Mouse (Mus musculus) liver, embryonic 15.5 days (tissue): Measurements from ENCODE around the gene Bap1. TPM values are rescaled to one million over a fixed set of nuclear protein-coding genes. Genes with fewer than 3 reads are reported as not detected.

ENCODE experiments used
- ATAC-seq: fragments of 200-750 bp; cut with Nextera tagmentation; 2 replicates; pipeline ENCODE4 v1.8.0; 2017; ENCODE audit warnings: moderate number of reproducible peaks, mild to moderate bottlenecking, moderate library complexity; ENCODE audit not compliant: insufficient read depth
- H3K27ac ChIP-seq: fragments of 300-500 bp; sonication (generic); replicated peaks from 2 replicates; pipeline ENCODE4 v1.5.1; 2015; ENCODE audit warnings: mild to moderate bottlenecking, inconsistent platforms
- H3K27me3 ChIP-seq: fragments of 300-500 bp; sonication (generic); 2 replicates; pipeline ENCODE4 v1.6.1; 2015; ENCODE audit warnings: mild to moderate bottlenecking, inconsistent platforms
- H3K36me3 ChIP-seq: fragments of 300-500 bp; sonication (generic); replicated peaks from 2 replicates; pipeline ENCODE4 v1.6.1; 2015; ENCODE audit warnings: moderate library complexity, mild to moderate bottlenecking, inconsistent platforms
- H3K4me1 ChIP-seq: fragments of 300-500 bp; sonication (generic); replicated peaks from 2 replicates; pipeline ENCODE4 v1.6.1; 2015; ENCODE audit warnings: inconsistent platforms
- H3K4me2 ChIP-seq: fragments of 300-500 bp; sonication (generic); 2 replicates; pipeline ENCODE4 v1.6.1; 2015; ENCODE audit warnings: moderate library complexity, mild to moderate bottlenecking, inconsistent platforms
- H3K4me3 ChIP-seq: fragments of 300-500 bp; sonication (generic); replicated peaks from 2 replicates; pipeline ENCODE4 v1.5.1; 2015; ENCODE audit warnings: mild to moderate bottlenecking, inconsistent platforms
- H3K9ac ChIP-seq: fragments of 300-500 bp; sonication (generic); 2 replicates; pipeline ENCODE4 v1.6.1; 2015; ENCODE audit warnings: moderate library complexity, mild to moderate bottlenecking, inconsistent platforms
- H3K9me3 ChIP-seq: fragments of 300-500 bp; sonication (generic); replicated peaks from 2 replicates; pipeline ENCODE4 v1.6.1; 2016; ENCODE audit warnings: inconsistent platforms
- WGBS: fragments of 180-500 bp; shearing (Covaris S2); methylation state at CpG from one replicate; pipeline ENCODE4 v1.1.7; 2015; ENCODE audit warnings: mixed read lengths; ENCODE audit not compliant: insufficient replicate concordance; 5-methylcytosine and 5-hydroxymethylcytosine counted together
- polyA plus RNA-seq: library from polyadenylated mRNA; unstranded; fragments of >200 nt; fragmentation: Nextera tagmentation; extraction: Ambion mirVana; gene quantifications from 2 replicates; pipeline ENCODE4 v1.2.1, GENCODE M21; 2015

The Bap1 gene
- polyA plus RNA-seq, 1 experiment from 2014 or later, result 35.8 TPM

DNA sequence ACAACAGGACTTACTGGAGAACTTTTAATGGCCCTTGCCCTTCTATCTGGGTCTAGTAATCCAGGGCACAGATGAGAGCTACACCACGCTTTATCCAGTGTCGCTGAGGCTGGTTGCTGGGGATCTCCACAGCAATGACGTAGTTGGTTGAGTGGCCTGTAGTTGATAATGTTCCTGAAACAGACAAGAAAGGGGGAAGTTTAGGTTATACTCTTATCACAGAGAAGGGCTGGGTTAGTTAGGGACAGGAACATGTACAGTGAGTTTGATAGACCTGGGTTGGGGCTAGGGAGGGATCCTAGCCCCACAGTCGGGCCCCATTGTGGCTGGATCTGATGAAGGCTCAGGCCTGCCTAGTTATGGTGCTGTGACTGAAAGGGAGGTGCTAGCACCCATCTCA lies 9.1 kb downstream of the Bap1 start:
- Histone ChIP-seq H3K4me3 (peak overlapping the region; percentile 15; the same call in 1 of the 2 replicates), H3K9me3 (no peaks in the 10 kb centered on the region), H3K27ac (peak overlapping the region; percentile 96), H3K27me3 (no peaks in the 10 kb centered on the region), H3K36me3 (peaks cover 65% of the 10 kb centered on the region), H3K4me1 (peaks cover 40% of the 10 kb centered on the region), H3K9ac (peak overlapping the region; percentile 28; the same call in 1 of the 2 replicates), H3K4me2 (peak overlapping the region; percentile 63)
- WGBS, result 14% methylated on average over 4 of the region's 4 CpGs
- peak; percentile 96 for ATAC-seq

DNA sequence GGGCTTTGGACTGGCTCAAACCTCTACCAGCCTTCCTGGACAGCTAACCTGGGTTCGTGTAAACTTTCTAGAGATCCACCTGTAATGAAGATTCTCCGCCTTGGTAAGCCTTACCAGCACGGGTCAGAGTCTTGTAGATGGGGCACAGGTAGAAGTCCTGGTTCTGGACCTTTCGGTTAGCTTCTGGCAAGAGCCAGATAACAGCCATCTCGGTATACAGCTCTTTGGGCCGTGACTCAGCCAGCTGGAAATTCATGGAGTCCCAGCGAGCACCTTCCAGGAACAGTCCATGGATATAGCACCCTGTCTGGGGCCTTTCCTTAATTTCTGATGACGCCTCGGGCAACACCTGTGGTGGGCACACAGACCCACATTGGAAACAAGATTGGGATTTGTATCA lies 9.7 kb downstream of the Bap1 start:
- Histone ChIP-seq H3K4me3 (peak overlapping the region; percentile 15; the same call in 1 of the 2 replicates), H3K9me3 (no peaks in the 10 kb centered on the region), H3K9ac (peak overlapping the region; percentile 28; the same call in 1 of the 2 replicates), H3K4me1 (peaks cover 40% of the 10 kb centered on the region), H3K27me3 (no peaks in the 10 kb centered on the region), H3K4me2 (peak overlapping the region; percentile 63), H3K27ac (peak overlapping the region; percentile 96), H3K36me3 (peaks cover 59% of the 10 kb centered on the region)
- ATAC-seq, result peak; percentile 74
- WGBS, result 56% methylated on average over 9 of the region's 9 CpGs

DNA sequence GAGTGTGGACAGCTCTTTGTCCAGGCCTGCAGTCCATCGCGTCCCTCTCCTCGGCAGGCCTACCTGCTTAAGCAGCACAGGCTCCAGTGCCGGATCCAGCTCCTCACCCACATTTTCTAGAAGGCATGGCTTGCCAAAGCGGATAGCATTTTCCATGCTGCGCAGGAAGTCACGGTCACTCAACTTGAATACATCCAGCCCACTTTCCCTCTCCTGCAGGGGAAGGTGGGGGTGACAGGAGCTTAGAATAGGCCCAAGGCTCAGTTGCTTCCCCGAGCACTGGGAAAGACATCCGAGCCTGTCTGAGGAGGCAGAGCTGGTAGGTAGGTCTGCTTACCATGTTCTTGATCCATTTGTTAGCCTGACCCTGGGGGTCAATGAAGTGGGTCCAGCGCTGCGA lies 16.4 kb downstream of the Bap1 start:
- Histone ChIP-seq H3K4me2 (no peak overlapping the region), H3K4me1 (peaks cover 10% of the 10 kb centered on the region), H3K36me3 (no peaks in the 10 kb centered on the region), H3K27me3 (peaks cover 22% of the 10 kb centered on the region), H3K9ac (no peak overlapping the region), H3K9me3 (no peaks in the 10 kb centered on the region), H3K27ac (no peak overlapping the region), H3K4me3 (no peak overlapping the region)
- ATAC-seq, result no peak
- 76% methylated on average over 11 of the region's 11 CpGs for WGBS

DNA sequence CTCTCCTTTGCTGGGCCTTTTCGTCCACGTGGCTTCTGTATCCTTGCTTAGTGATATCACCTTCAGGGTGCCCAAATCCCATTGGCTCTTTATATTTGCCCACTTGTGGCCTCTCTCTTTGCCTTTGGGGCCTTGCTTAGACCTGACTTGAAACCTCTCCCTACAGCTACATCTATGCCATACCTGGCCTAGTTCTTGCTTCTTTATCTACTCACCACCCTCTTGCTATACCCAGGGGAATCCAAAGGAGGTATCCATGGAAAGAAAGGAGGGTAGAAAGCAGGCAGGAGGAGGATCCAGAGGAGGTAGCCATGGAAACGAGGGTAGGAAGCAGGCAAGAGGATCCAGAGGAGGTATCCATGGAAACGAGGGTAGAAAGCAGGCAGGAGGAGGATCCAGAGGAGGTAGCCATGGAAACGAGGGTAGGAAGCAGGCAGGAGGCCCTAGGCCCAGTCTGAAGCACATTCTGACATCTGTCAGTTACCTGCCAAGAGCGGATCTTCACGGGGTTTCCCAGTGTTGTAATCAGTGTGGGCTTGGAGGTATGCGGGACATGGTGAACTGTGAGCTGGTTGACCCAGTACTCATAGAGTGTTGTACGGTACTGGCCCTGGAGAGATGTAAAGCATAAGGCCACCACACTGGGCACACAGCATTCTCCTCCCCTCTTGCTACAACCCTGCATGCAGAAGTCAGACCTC lies 17.2 kb downstream of the Bap1 start:
- no peaks in the 10 kb centered on the region for H3K9me3 ChIP-seq
- H3K36me3 ChIP-seq, result no peaks in the 10 kb centered on the region
- no peak overlapping the region for H3K27ac ChIP-seq
- peaks cover 10% of the 10 kb centered on the region for H3K4me1 ChIP-seq
- H3K9ac ChIP-seq, result no peak overlapping the region
- ATAC-seq, result no peak
- WGBS, result 68% methylated on average over 9 of the region's 9 CpGs
- no peak overlapping the region for H3K4me3 ChIP-seq
- H3K27me3 ChIP-seq, result peaks cover 22% of the 10 kb centered on the region
- no peak overlapping the region for H3K4me2 ChIP-seq

DNA sequence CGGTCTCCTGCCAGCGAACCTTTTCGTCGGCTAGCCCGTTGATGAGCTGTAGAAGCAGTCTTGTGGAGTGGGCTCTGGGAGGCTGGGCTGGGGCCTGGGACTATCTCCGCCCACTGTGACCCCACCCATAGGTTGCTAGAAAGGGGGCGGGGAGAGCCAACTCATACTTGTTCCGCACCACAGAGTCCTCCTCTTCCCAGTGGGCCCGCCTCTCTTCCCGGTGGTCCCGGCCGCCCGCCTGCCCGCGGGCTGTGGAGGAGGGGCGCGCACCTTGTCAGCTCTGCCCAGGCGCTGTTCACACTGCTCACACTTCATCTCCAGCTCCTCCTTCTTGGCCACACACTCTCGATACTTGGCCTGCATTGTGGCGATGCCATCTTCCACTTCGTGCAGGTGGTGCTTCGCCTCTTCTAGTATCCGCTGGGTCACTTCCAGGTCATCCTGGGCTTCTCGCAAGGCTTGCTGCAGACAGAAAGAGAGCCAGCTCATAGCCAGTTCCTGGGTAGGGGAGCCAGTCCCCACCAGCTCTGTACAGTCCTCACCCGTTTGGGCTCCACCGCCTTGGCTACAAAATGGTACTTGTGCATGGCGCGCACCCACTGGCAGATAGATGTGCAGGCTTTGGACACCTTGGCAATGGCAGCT lies 18.3 kb downstream of the Bap1 start:
- WGBS, result 20% methylated on average over 28 of the region's 28 CpGs
- Histone ChIP-seq H3K27ac (no peak overlapping the region), H3K4me2 (peak overlapping the region; percentile 61), H3K27me3 (peaks cover 22% of the 10 kb centered on the region), H3K4me3 (peak overlapping the region; percentile 31; the same call in 1 of the 2 replicates), H3K36me3 (no peaks in the 10 kb centered on the region), H3K9me3 (no peaks in the 10 kb centered on the region), H3K4me1 (peaks cover 10% of the 10 kb centered on the region), H3K9ac (no peak overlapping the region)
- ATAC-seq, result no peak

DNA sequence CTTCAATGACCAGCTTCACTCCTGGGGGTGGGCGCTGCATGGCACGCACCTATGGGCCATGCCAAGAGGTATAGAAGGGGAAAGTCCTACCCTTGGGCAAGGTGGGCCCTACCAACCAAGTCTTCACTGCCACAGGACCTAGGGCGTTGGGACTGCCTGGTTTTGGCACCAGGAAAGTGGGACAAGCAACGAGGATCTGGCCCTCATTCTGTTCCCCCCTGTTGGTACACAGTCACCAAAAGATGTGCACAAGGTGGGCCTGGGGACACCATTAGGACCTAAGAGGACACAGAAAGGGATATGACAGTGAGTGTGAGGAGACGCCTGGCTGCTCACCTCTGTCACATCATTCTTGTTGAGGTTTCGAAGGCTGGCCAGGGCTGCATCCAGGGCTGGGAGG lies 19.9 kb downstream of the Bap1 start:
- Histone ChIP-seq H3K9me3 (no peaks in the 10 kb centered on the region), H3K27ac (no peak overlapping the region), H3K4me1 (peaks cover 10% of the 10 kb centered on the region), H3K4me3 (no peak overlapping the region), H3K9ac (no peak overlapping the region), H3K4me2 (no peak overlapping the region), H3K36me3 (no peaks in the 10 kb centered on the region), H3K27me3 (peaks cover 22% of the 10 kb centered on the region)
- ATAC-seq, result no peak
- WGBS, result 67% methylated on average over 6 of the region's 6 CpGs

DNA sequence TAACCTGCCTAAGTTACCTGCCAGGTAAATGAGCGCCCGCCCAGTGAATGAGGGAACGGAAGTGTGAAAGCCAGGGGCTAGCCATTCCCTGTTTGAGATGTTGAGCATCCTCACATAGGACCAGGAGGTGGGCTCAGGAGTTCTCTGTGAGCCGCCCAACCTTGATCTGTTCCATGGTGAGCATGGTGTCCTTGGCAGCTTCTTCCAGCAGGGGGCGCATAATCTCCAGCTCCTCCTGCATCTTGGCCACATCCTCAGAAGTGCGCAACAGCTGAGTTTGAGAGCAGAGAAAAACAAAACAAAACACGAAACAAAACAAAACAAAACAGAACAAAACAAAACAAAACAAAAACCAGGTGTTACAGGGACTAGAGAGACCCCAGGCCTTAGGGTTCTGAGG lies 20.9 kb downstream of the Bap1 start:
- 0 out of 2 replicates have a peak, but pooled peaks have one; percentile 46 for ATAC-seq

DNA sequence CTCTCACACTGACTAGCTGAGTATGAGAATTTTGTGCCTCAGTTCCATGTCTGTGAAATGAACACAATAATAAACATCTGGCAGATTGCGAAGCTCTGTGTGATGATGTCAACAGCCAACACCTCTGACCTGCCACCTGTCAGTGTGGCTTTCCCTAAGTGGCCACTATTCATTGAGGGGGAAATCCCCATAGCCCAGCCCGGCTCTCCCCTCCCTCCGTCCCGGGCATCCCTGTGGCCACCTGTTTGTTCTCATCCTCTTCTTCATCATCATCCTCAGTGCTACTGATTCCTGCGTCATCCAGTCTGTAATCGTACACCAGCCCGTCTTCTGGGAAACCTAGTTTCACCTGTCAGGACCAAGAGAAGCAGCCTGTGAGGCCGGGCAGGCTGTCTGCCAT lies 34.5 kb downstream of the Bap1 start:
- no peak overlapping the region for H3K27ac ChIP-seq
- H3K4me3 ChIP-seq, result no peak overlapping the region
- no peak overlapping the region for H3K4me2 ChIP-seq
- H3K4me1 ChIP-seq, result no peaks in the 10 kb centered on the region
- no peaks in the 10 kb centered on the region for H3K36me3 ChIP-seq
- no peaks in the 10 kb centered on the region for H3K9me3 ChIP-seq
- WGBS, result 70% methylated on average over 8 of the region's 8 CpGs
- ATAC-seq, result no peak
- no peak overlapping the region for H3K9ac ChIP-seq
- peaks cover 4% of the 10 kb centered on the region; the same call in 1 of the 2 replicates for H3K27me3 ChIP-seq

More for the DNA sequence above, 20.9 kb downstream of the Bap1 start:
- 18% methylated on average over 7 of the region's 7 CpGs for WGBS
- H3K36me3 ChIP-seq, result no peaks in the 10 kb centered on the region
- H3K4me1 ChIP-seq, result peaks cover 10% of the 10 kb centered on the region
- H3K27me3 ChIP-seq, result peaks cover 22% of the 10 kb centered on the region
- no peak overlapping the region for H3K4me2 ChIP-seq
- H3K9me3 ChIP-seq, result no peaks in the 10 kb centered on the region
- no peak overlapping the region for H3K4me3 ChIP-seq
- no peak overlapping the region for H3K9ac ChIP-seq
- no peak overlapping the region for H3K27ac ChIP-seq

Other genes starting within 250 kb of the Bap1 start
- 230 and 264 TPM in 2 replicates for gene Spcs1, start 249.8 kb upstream of the Bap1 start, polyA plus RNA-seq
- 53.3 and 55.6 TPM in 2 replicates for gene Pbrm1, start 232.3 kb upstream of the Bap1 start, polyA plus RNA-seq
- gene Gnl3, start 232.3 kb upstream of the Bap1 start, polyA plus RNA-seq, result 63.6 and 63.9 TPM in 2 replicates
- 49.9 and 60.7 TPM in 2 replicates for gene Smim4, start 122.5 kb upstream of the Bap1 start, polyA plus RNA-seq
- gene Nt5dc2, start 120.4 kb upstream of the Bap1 start, polyA plus RNA-seq, result 167 and 213 TPM in 2 replicates
- gene Stab1, start 82.8 kb upstream of the Bap1 start, polyA plus RNA-seq, result 22.0 and 27.4 TPM in 2 replicates
- 66.4 and 66.7 TPM in 2 replicates for gene Tnnc1, start 43.1 kb upstream of the Bap1 start, polyA plus RNA-seq
- gene Nisch, start 34.5 kb upstream of the Bap1 start, polyA plus RNA-seq, result 92.3 and 115 TPM in 2 replicates
- 0.03 and 0.08 TPM in 2 replicates for gene Sema3g, start 33.6 kb upstream of the Bap1 start, polyA plus RNA-seq
- 5.6 and 6.3 TPM in 2 replicates for gene Phf7, start 133 bp upstream of the Bap1 start, polyA plus RNA-seq
- 0.09 and 0.14 TPM in 2 replicates for gene Dnah1, start 72.4 kb downstream of the Bap1 start, polyA plus RNA-seq
- 16.4 and 16.8 TPM in 2 replicates for gene Capn7, start 85.2 kb downstream of the Bap1 start, polyA plus RNA-seq
- gene Sh3bp5, start 184.6 kb downstream of the Bap1 start, polyA plus RNA-seq, result 16.9 and 21.5 TPM in 2 replicates
- gene Eaf1, start 242.9 kb downstream of the Bap1 start, polyA plus RNA-seq, result 23.5 and 23.8 TPM in 2 replicates
- 25.0 and 27.6 TPM in 2 replicates for gene Mettl6, start 243.6 kb downstream of the Bap1 start, polyA plus RNA-seq